Comparison of ENCODE assay signal across 9 mouse cellular contexts in the genomic region with DNA sequence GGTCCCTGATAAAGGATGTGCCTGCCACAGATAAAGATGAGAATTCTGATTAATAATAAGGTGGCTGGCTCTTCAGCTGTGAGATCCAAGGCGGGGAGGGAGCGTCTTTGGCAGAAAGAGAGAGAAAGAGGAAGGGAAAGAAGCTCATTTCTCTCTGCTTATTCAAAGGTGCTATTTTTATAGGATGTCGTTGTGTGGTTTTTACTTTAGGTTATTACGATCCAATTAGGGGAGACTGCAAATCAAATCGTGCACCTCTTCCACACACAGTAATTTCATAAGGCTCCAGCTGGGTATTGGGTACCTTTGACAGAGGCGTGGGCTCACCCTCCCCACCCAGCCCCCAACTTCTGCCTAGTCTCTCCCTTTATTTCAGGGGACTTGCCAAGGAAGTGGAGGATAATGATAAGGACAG. TPM values are rescaled to one million over a fixed set of nuclear protein-coding genes. Genes with fewer than 3 reads are reported as not detected.
DNase-seq lines count a peak whose midpoint lies in the region; ATAC-seq lines count a peak whose summit lies in the region.
"Had no signal": no experiment of that assay in that cellular context is flagged by ENCODE, and none has a peak within 500 bp of the region (broad histone marks: within the 10 kb centered on the region; RNA-seq: fewer than 3 reads in every experiment).

No protein-coding gene starts in this region.

- peak overlapping the region; percentile 60 for H3K4me3 ChIP-seq in heart, embryonic 10.5 days
- H3K4me3 ChIP-seq in limb, embryonic 15.5 days: no peak overlapping the region

- H3K9me3 ChIP-seq in heart, embryonic 10.5 days: no peaks in the 10 kb centered on the region
- no peaks in the 10 kb centered on the region for H3K9me3 ChIP-seq in limb, embryonic 15.5 days

- H3K4me2 ChIP-seq in limb, embryonic 15.5 days: 0 out of 2 replicates have a peak overlapping the region, but pooled peaks have one; percentile 66

- peaks cover 2% of the 10 kb centered on the region; the same call in 1 of the 2 replicates for H3K4me1 ChIP-seq in heart, embryonic 10.5 days
- peaks cover 7% of the 10 kb centered on the region for H3K4me1 ChIP-seq in limb, embryonic 15.5 days

- no peak overlapping the region for H3K9ac ChIP-seq in limb, embryonic 15.5 days

- no peak overlapping the region for H3K27ac ChIP-seq in heart, embryonic 10.5 days
- H3K27ac ChIP-seq in limb, embryonic 15.5 days: no peak overlapping the region

- 17% methylated on average over 6 of the region's 6 CpGs for WGBS in heart, embryonic 10.5 days
- 17% methylated on average over 6 of the region's 6 CpGs for WGBS in limb, embryonic 15.5 days

- no peaks in the 10 kb centered on the region for H3K36me3 ChIP-seq in heart, embryonic 10.5 days
- H3K36me3 ChIP-seq in limb, embryonic 15.5 days: no peaks in the 10 kb centered on the region

- no peak for DNase-seq in heart, embryonic 10.5 days (ENCODE audit: low spot score)
- DNase-seq in heart, adult 9 months (ENCODE audit: low spot score in 2 of 2): no peak
- DNase-seq in ES-CJ7 (ENCODE audit: low read depth, low spot score): peak; percentile 3
- DNase-seq in thymus, adult 18-20 months: no peak
- DNase-seq in kidney, postnatal 14 days: no peak
- DNase-seq: B cell, adult 2 months had no signal

- peak; percentile 53 for ATAC-seq in frontal cortex, adult (ENCODE audit: low TSS enrichment)
- no peak for ATAC-seq in limb, embryonic 15.5 days (ENCODE audit: insufficient number of reproducible peaks, low FRiP score, low TSS enrichment, low read depth)
- no peak for ATAC-seq in CD4-positive, CD25-positive, alpha-beta regulatory T cell, adult 4 months

- H3K27me3 ChIP-seq in heart, embryonic 10.5 days (ENCODE audit: insufficient read depth, poor library complexity, severe bottlenecking): peaks cover 9% of the 10 kb centered on the region; the same call in 1 of the 2 replicates
- H3K27me3 ChIP-seq in limb, embryonic 15.5 days: peaks cover 14% of the 10 kb centered on the region

RNA-seq across cellular contexts. Expression of a gene that starts 1.0 kb away (rescaled TPM):
- polyA plus RNA-seq in heart, embryonic 10.5 days (2016; fragmentation: Nextera tagmentation; extraction: Ambion mirVana): not detected in 2 replicates
- 0.06 TPM in 1 of 2 replicates, not detected in the other for polyA plus RNA-seq in limb, embryonic 15.5 days (2015; fragmentation: Nextera tagmentation; extraction: Ambion mirVana)
- not detected for polyA plus RNA-seq in CD4-positive, CD25-positive, alpha-beta regulatory T cell, adult 4 months (2017; shearing (Covaris generic))
